Mouse (Mus musculus) heart, postnatal 0 days (tissue): ENCODE data around the gene Uhrf1bp1.

Experiments used
- CTCF ChIP-seq: IDR thresholded peaks from 2 replicates; pipeline ENCODE4 v1.5.1; 2016; ENCODE audit warnings: antibody characterized with exemption, control low read depth, low read depth
- EP300 ChIP-seq: IDR thresholded peaks from 2 replicates; pipeline ENCODE4 v1.6.1; 2016; ENCODE audit warnings: antibody characterized with exemption, low read depth

DNA sequence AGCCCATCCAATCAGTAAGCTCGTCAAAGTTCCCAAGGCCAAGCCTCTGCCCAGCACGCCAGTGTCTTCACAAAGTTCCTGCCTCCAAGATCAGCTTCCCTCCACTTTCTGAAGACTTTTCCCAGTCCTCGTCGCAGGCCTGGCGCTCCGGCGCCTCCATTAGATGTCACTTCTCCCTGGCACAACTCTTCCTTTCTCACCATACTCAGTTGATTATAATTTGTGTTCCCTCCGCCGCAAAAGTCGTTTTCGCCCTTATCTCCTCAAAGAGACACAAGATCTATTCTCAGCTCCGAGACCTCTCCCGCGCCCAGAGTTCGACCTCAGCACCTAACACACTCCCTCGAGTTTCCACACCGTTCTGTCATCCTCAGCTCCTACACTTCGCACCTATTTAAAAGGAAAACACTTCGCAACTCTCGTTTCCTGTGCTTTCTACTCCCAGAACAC lies 36.7 kb upstream of the Uhrf1bp1 start:
- TF ChIP-seq CTCF (no peak), EP300 (no peak)
